Mouse (Mus musculus): ENCODE measurements around the gene Edil3.

Edil3 gene

GRCm38 (mm10) chr13:88821440-88822331, at the start of gene Edil3:
Gene Edil3, plus strand, starts transcription at chr13:88821472.
- DNase-seq, result peak; percentile 87

- DNase-seq, result no peak
Measured at GRCm38 (mm10) chr13:88799186-88799585, 22.1 kb upstream of the Edil3 start.

DNA sequence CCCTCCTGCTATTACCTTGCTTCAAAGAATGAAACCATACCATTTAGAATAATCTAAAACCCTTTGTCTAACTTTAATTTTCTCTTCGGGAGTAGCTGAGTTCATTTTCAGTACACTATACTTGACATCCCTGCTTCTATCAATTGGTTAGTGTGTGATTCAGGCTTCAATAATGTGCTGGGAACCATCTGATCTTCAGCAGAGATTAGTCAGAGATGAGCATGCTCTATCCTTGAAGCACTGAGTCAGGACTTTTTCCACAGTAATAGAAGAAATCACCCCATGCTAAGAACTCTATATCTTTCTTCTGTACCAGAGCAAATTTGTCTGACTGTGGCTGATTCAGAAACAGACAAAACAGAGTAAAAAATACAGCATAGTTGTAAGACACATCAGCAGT, 20.3 kb upstream of the Edil3 start:
- DNase-seq, result no peak

GRCm38 (mm10) chr13:88805838-88806237, 15.4 kb upstream of the Edil3 start:
- no peak for DNase-seq

DNA sequence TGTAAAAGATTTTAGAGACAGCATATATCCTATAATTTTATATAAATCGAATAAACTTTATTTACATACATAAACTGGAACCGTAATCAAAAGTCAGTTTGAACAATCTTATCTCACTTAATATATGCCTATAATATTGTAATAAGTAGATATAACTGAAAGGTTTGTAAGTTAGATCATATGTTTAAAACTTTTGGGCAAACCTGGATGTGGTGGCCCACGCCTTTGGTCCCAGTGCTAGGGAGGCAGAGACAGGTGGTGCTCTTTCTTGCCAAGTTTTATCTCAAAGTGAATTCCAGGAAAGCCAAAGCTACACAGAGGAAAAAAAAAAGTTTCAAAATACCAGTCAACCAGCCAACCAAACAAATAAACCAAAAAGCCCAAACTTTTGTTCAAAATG, 15.0 kb upstream of the Edil3 start:
- no peak for DNase-seq

DNA sequence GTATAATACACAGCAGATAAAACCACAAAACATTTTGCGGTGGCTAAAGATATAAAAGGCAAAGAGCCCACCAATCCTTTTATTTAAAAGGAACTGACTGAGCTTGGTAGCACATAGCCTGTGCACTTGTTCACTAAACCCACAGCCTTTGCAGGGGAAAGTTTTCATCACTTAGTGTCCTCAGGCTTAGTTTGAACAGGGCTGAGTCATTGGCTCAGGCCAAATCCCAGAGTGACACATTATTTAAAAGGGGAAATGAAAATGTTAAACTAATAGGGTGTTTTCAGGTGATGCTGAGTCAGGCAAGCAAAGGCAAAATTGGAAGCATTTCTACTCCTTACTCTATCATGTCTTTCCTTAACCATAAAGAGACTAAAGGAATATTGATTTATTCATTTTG, 11.2 kb upstream of the Edil3 start:
- no peak for DNase-seq

- no peak for DNase-seq
Measured at GRCm38 (mm10) chr13:88820686-88821308, 475 bp upstream of the Edil3 start.

GRCm38 (mm10) chr13:88822332-88822895, 1.1 kb downstream of the Edil3 start:
- DNase-seq, result no peak

- DNase-seq, result no peak
Measured at GRCm38 (mm10) chr13:88822976-88823521, 1.8 kb downstream of the Edil3 start.

- peak; percentile 85 for DNase-seq
Measured at GRCm38 (mm10) chr13:88823522-88824419, 2.5 kb downstream of the Edil3 start.

DNA sequence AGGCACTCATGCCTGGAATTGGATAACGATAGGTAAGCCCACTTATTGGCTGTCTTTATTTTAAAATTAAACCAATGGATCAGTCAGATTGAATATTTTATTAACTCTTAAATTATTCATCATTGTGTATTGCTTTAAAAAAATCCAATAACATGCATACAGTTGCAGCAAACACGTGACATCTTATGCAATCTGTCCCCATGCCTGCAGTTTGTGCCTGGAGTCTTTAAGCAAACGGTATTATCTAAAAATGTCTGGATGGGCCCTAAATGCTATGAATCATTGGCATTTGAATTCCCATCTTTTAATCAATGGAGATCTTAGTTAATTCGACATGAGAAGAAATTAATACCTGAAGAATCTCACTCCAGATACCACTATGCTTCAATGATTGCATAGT, 3.2 kb downstream of the Edil3 start:
- no peak for DNase-seq

- peak; percentile 78 for DNase-seq
Measured at GRCm38 (mm10) chr13:88828362-88828761, 7.1 kb downstream of the Edil3 start.

GRCm38 (mm10) chr13:88833732-88834131, 12.5 kb downstream of the Edil3 start:
- DNase-seq, result no peak

DNA sequence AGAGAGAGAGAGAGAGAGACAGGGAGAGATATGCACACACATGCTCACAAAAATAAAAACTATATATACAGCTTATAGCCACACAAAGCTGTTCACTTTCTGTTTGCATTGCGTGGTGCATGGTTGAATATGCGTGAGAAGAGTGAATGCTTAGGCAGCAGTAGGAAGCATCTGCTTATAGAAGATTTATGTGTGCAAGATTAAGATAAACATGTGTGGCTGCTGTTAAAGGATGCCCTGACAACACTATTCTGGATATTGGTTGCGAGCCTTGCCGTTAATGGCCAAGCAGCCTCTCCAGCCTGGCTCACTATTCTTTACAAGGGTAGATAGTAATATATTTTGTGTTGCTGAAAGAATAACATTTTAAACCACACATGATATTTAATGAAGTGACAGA, 28.5 kb downstream of the Edil3 start:
- DNase-seq, result no peak

GRCm38 (mm10) chr13:88879960-88880359, 58.7 kb downstream of the Edil3 start:
- no peak for DNase-seq

- no peak for DNase-seq
Measured at GRCm38 (mm10) chr13:88890728-88891127, 69.5 kb downstream of the Edil3 start.

DNA sequence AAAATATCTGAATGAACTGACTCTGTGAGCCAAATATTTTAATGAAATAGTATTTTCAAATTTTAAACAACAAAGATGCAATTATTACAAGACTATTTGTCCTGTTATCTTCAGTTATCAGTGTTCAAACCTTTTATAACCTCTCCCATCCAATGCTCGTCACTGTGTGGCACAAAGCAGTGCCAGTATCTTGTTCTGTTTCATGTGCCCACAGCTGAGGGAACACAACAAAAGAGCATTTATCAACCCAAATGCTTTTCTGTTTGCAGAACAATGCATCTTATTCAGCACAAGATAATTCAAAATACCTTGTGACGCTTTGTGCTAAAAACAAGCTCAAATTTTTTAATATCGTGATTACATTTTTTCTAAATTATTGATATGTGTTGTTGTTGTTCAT, 78.8 kb downstream of the Edil3 start:
- DNase-seq, result no peak

- no peak for DNase-seq
Measured at GRCm38 (mm10) chr13:88907405-88907804, 86.1 kb downstream of the Edil3 start.

GRCm38 (mm10) chr13:88908187-88908586, 86.9 kb downstream of the Edil3 start:
- DNase-seq, result no peak

GRCm38 (mm10) chr13:88916503-88916902, 95.2 kb downstream of the Edil3 start:
- DNase-seq, result peak; percentile 61

DNA sequence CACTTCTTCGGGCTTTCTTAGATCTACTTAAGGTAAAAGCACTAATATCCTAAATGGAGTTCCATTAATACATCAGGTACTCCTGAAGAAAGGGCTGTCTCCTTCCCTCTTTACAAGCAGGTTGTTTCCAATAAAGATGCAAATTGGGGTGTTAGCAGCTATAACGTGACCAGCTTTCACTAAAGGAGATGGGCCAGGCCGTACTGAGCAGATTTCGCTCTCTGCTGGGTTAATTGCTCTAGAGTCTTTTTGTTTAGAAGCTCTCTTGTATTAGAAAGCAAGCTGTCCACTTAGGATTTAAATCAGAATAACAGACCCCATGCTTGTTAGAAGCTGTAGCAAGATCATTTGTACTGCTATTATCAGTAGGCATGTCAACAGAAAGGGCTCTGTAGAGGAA, 108.4 kb downstream of the Edil3 start:
- no peak for DNase-seq

DNA sequence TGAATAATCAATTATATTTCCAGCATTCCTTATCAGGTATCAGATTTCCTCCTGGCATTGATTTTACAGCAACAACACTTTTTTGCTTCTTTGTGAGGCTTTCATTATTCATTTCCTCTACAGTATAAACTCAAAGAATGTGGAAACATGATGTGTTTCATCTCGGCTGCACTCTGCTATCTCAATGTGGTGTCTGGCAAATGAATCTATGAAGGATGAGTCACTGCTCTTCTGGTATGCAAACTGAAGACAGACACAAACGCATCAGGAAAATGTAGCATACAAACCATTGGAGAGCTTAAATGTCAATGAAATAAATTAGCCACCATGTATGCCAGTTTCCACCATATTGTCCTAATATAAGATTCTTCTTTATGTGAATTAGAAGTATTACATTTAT, 117.3 kb downstream of the Edil3 start:
- DNase-seq, result no peak

DNA sequence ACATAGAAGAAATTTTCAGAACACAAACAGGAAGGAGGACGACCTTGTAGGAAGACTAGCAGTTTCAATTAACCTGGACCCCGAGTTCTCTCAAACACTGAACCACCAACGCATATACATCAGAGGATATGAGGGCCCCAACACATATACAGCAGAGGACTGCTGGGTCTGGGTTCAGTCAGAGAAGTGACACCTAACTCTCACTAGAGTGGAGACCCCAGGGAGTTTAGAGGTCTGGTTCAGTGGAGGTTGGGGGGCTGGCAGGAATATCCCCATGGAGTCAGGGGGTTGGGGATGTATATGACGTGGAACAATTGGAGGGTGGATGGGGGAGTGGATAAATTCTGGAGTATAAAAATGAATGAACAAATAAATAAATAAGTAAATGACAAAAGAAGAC, 151.1 kb downstream of the Edil3 start:
- DNase-seq, result no peak
